Mouse (Mus musculus) olfactory bulb, adult 2 months (tissue): ENCODE measurements around the gene Ybx2.

ENCODE experiments used
- CTCF ChIP-seq: fragments of 200-500 bp; IDR thresholded peaks from 2 replicates; pipeline ENCODE4 v1.5.1; 2012; ENCODE audit warnings: low read depth, mild to moderate bottlenecking, low read length, moderate library complexity; ENCODE audit not compliant: insufficient read depth
- POLR2A ChIP-seq: fragments of 200-500 bp; IDR thresholded peaks from 2 replicates; pipeline ENCODE4 v1.6.1; 2012; ENCODE audit warnings: mild to moderate bottlenecking, low read depth, low read length, moderate library complexity; ENCODE audit not compliant: insufficient read depth

DNA sequence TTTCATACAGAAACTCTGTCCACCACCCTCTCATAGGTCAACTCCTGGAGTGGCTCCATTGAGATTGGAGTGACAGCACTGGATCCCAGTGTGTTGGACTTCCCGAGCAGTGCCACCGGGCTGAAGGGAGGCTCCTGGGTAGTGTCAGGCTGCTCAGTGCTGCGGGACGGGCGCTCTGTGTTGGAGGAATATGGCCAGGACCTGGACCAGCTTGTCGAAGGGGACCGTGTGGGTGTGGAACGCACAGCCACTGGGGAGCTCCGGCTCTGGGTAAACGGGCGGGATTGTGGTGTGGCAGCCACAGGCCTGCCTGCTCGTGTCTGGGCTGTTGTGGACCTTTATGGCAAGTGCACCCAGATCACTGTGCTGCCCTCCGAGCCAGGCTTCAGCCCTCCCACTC is 32.6 kb upstream of the Ybx2 start:
- no peak for TF ChIP-seq POLR2A
- TF ChIP-seq CTCF, result no peak
